Mouse (Mus musculus) adrenal gland, adult 18-20 months (tissue): ENCODE data around the gene Smoc1. TPM values are rescaled to one million over a fixed set of nuclear protein-coding genes. Genes with fewer than 3 reads are reported as not detected.

ENCODE experiments used
- DNase-seq, 2 experiments: peaks; one replicate each; pipeline ENCODE4 v3.0.0; 2021 to 2022; ENCODE audit warnings: low spot score in 2 of 2
- total RNA-seq, 2 experiments: library from RNA; stranded (reverse); gene quantifications; 1 replicate in 1 of 2; 2 replicates in 1 of 2; pipeline ENCODE4 v1.2.3; 2021

Gene Smoc1
- total RNA-seq, 2 experiments from 2014 or later = 101 to 131 TPM

- no peak for DNase-seq
These were observed 48.3 kb downstream of the Smoc1 start for GRCm38 (mm10) chr12:81074941-81075340.

- no peak for DNase-seq
These were observed 51.5 kb downstream of the Smoc1 start for GRCm38 (mm10) chr12:81077953-81078646.

GRCm38 (mm10) chr12:81080345-81080744 lies 53.7 kb downstream of the Smoc1 start:
- DNase-seq = no peak

GRCm38 (mm10) chr12:81081031-81081430 lies 54.4 kb downstream of the Smoc1 start:
- no peak for DNase-seq

GRCm38 (mm10) chr12:81083146-81083545 lies 56.5 kb downstream of the Smoc1 start:
- DNase-seq = no peak

- DNase-seq = no peak
These were observed 58.6 kb downstream of the Smoc1 start for GRCm38 (mm10) chr12:81085244-81085643.

GRCm38 (mm10) chr12:81088131-81088530 lies 61.5 kb downstream of the Smoc1 start:
- DNase-seq = no peak

GRCm38 (mm10) chr12:81091641-81092040 lies 65.0 kb downstream of the Smoc1 start:
- no peak for DNase-seq

- no peak for DNase-seq
These were observed 66.0 kb downstream of the Smoc1 start for GRCm38 (mm10) chr12:81092641-81093040.

- DNase-seq = no peak
These were observed 66.6 kb downstream of the Smoc1 start for GRCm38 (mm10) chr12:81093211-81093610.

- DNase-seq = no peak
These were observed 68.3 kb downstream of the Smoc1 start for GRCm38 (mm10) chr12:81094766-81095405.

- DNase-seq = peak in 1 of 2 experiments; percentile 1
These were observed 70.7 kb downstream of the Smoc1 start for GRCm38 (mm10) chr12:81097267-81097666.

GRCm38 (mm10) chr12:81097738-81098137 lies 71.1 kb downstream of the Smoc1 start:
- no peak for DNase-seq

- no peak for DNase-seq
These were observed 72.6 kb downstream of the Smoc1 start for GRCm38 (mm10) chr12:81099161-81099560.

- DNase-seq = no peak
These were observed 75.1 kb downstream of the Smoc1 start for GRCm38 (mm10) chr12:81101691-81102090.

- DNase-seq = no peak
These were observed 77.9 kb downstream of the Smoc1 start for GRCm38 (mm10) chr12:81104546-81104945.

GRCm38 (mm10) chr12:81105721-81106633 lies 79.4 kb downstream of the Smoc1 start:
- no peak for DNase-seq

GRCm38 (mm10) chr12:81107278-81108100 lies 80.9 kb downstream of the Smoc1 start:
- DNase-seq = no peak

- no peak for DNase-seq
These were observed 82.0 kb downstream of the Smoc1 start for GRCm38 (mm10) chr12:81108600-81109011.

GRCm38 (mm10) chr12:81110006-81110405 lies 83.4 kb downstream of the Smoc1 start:
- DNase-seq = no peak

GRCm38 (mm10) chr12:81112321-81112720 lies 85.7 kb downstream of the Smoc1 start:
- no peak for DNase-seq
